Mouse (Mus musculus) G1E (cell line): ENCODE results near the gene Gusb. TPM values are rescaled to one million over a fixed set of nuclear protein-coding genes. Genes with fewer than 3 reads are reported as not detected.

ENCODE experiments used
- ATAC-seq: 2 replicates; pipeline ENCODE4 v1.8.0; 2016; ENCODE audit warnings: mild to moderate bottlenecking; ENCODE audit not compliant: insufficient number of reproducible peaks, poor library complexity, low FRiP score, severe bottlenecking; ENCODE audit errors: extremely low read depth
- DNase-seq: peaks from one replicate; pipeline ENCODE4 v3.0.0; 2012; ENCODE audit warnings: low spot score
- H3K27me3 ChIP-seq: 2 replicates; pipeline ENCODE4 v1.6.1; 2012; ENCODE audit warnings: mild to moderate bottlenecking, low read length, inconsistent platforms; ENCODE audit not compliant: insufficient read depth
- H3K36me3 ChIP-seq: replicated peaks from 2 replicates; pipeline ENCODE3; 2012; ENCODE audit warnings: mild to moderate bottlenecking, inconsistent platforms
- H3K4me1 ChIP-seq: 2 replicates; pipeline ENCODE4 v1.6.1; 2012; ENCODE audit warnings: low read depth, low read length, inconsistent platforms, mixed read lengths; ENCODE audit not compliant: insufficient read depth
- H3K4me3 ChIP-seq: 2 replicates; pipeline ENCODE4 v1.5.1; 2012; ENCODE audit warnings: low read depth, mild to moderate bottlenecking, inconsistent platforms, low read length, moderate library complexity, mixed read lengths
- H3K9me3 ChIP-seq: replicated peaks from 2 replicates; pipeline ENCODE4 v1.6.1; 2012; ENCODE audit warnings: inconsistent platforms
- CTCF ChIP-seq: IDR thresholded peaks from 2 replicates; pipeline ENCODE4 v1.5.1; 2012; ENCODE audit warnings: low read depth, low read length, inconsistent platforms, mixed read lengths
- GATA1 ChIP-seq: IDR thresholded peaks from 2 replicates; pipeline ENCODE4 v1.6.1; 2012; ENCODE audit warnings: borderline replicate concordance, low read length, inconsistent platforms, mixed read lengths
- GATA2 ChIP-seq: IDR thresholded peaks from 2 replicates; pipeline ENCODE4 v1.6.1; 2012; ENCODE audit warnings: low read depth, low read length, inconsistent platforms, borderline replicate concordance
- POLR2AphosphoS5 ChIP-seq: IDR thresholded peaks from 2 replicates; pipeline ENCODE4 v1.6.1; 2012; ENCODE audit warnings: low read depth, low read length, inconsistent platforms; ENCODE audit not compliant: insufficient replicate concordance
- TAL1 ChIP-seq: conservative IDR thresholded peaks from 2 replicates; pipeline ENCODE4 v1.6.1; 2012; ENCODE audit warnings: low read depth, low read length, inconsistent platforms, mixed read lengths
- polyA plus RNA-seq: library from polyadenylated mRNA; stranded (reverse); fragments of >175 nt; gene quantifications from 2 replicates; pipeline ENCODE4 v1.2.3, GENCODE M21; 2012
- total RNA-seq, 2 experiments: library from RNA; stranded (forward) in 1 of 2; stranded (reverse) in 1 of 2; fragments of 200-1000 nt in 1 of 2; fragments of >200 nt in 1 of 2; fragmentation: Nextera tagmentation in 1 of 2; gene quantifications; 2 replicates each; pipeline ENCODE4 v1.2.3; 2014 to 2017

Gene Gusb
- total and polyA plus RNA-seq, 3 experiments: 19.5 to 74.6 (median 53.6) TPM

- Histone ChIP-seq H3K4me3 (no peak overlapping the region), H3K27me3 (no peaks in the 10 kb centered on the region), H3K36me3 (peaks cover 77% of the 10 kb centered on the region), H3K9me3 (no peaks in the 10 kb centered on the region), H3K4me1 (peaks cover 84% of the 10 kb centered on the region)
- DNase-seq (no peak), ATAC-seq (no peak)
- no peak for TF ChIP-seq CTCF
- no peak for TF ChIP-seq POLR2AphosphoS5
- TF ChIP-seq GATA1: no peak
- no peak for TF ChIP-seq GATA2
- TF ChIP-seq TAL1: no peak
These were observed 34.4 kb downstream of the Gusb start for GRCm38 (mm10) chr5:129968417-129968816.

DNA sequence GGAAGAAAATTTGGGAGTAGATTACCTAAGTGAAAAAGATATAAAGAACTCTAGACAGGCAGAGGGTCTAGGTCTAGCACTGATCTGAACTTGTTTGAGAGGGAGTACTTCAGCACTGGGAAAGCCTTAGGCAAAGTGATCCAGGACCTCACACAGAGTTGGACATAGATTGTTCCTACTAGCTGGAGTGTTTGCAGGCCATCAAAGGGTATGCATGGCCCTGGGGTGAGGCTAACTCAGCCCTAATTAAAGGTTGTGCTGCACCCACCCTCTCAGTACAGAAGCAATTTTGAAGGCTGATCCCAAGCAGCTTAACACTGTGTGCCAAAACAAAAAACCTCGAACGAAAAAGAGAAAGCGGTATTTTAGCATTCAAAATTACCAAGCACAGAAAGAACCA, 36.4 kb downstream of the Gusb start:
- no peak for DNase-seq
- no peak overlapping the region; the same call in 1 of the 2 replicates for H3K4me3 ChIP-seq
- ATAC-seq: no peak
- no peaks in the 10 kb centered on the region for H3K27me3 ChIP-seq
- H3K4me1 ChIP-seq: peaks cover 80% of the 10 kb centered on the region
- peaks cover 69% of the 10 kb centered on the region for H3K36me3 ChIP-seq
- TF ChIP-seq CTCF: no peak
- no peak for TF ChIP-seq GATA2
- TF ChIP-seq GATA1: no peak
- TF ChIP-seq POLR2AphosphoS5: no peak
- no peak for TF ChIP-seq TAL1
- no peaks in the 10 kb centered on the region for H3K9me3 ChIP-seq

GRCm38 (mm10) chr5:129963224-129963623, 39.6 kb downstream of the Gusb start:
- H3K4me3 ChIP-seq: no peak overlapping the region
- peaks cover 69% of the 10 kb centered on the region for H3K4me1 ChIP-seq
- H3K27me3 ChIP-seq: no peaks in the 10 kb centered on the region
- peaks cover 70% of the 10 kb centered on the region for H3K36me3 ChIP-seq
- ATAC-seq: no peak
- TF ChIP-seq POLR2AphosphoS5 (no peak), TAL1 (no peak), CTCF (no peak), GATA1 (no peak), GATA2 (no peak)
- no peaks in the 10 kb centered on the region for H3K9me3 ChIP-seq
- no peak for DNase-seq

GRCm38 (mm10) chr5:129955792-129956191, 47.1 kb downstream of the Gusb start:
- Histone ChIP-seq H3K9me3 (no peaks in the 10 kb centered on the region), H3K4me1 (peaks cover 59% of the 10 kb centered on the region), H3K27me3 (no peaks in the 10 kb centered on the region), H3K4me3 (no peak overlapping the region; the same call in 1 of the 2 replicates), H3K36me3 (peaks cover 47% of the 10 kb centered on the region)
- TF ChIP-seq TAL1 (peak; percentile 52; the same call in 1 of the 2 replicates), GATA2 (peak; percentile 66; the same call in 1 of the 2 replicates), CTCF (no peak)
- peak; percentile 90 for ATAC-seq
- peak; percentile 30 for DNase-seq

DNA sequence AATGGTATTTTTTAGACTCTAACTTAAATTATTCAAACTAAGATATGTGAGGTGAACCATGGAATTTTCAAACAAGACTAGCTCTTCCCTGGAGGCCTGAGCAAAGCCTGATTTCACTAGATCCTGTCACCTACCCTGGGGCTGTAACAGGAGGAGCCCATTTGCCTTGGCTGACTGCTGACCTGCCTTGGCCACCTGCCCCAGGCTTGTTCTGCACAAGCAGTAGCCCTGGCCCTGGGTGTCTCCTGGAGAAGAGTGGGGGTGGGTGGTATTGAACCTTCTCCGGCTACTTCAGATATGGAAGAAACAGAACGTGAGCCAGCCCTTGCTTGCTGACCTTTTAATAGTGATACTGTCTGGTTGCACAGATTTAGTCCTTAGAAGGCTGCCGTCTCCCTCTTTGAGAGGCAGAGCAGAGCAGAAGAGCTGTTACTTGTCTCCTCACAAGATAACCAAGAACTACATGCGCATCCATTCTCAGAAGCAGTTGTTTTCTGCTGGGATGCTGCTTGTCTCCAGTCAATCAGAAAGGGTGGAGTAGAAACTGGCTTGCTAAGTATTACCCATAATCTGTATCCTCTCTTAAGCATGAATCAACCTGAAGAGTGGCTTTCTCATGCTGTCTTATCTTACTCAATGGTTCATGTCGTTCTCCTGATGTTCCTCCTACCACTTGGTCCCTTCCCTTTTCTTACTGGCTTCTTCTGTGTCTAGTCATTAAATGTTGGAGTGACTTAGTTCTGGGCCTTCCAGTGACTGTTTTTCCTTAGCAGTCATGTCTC, 48.2 kb downstream of the Gusb start:
- H3K4me1 ChIP-seq: peaks cover 67% of the 10 kb centered on the region

DNA sequence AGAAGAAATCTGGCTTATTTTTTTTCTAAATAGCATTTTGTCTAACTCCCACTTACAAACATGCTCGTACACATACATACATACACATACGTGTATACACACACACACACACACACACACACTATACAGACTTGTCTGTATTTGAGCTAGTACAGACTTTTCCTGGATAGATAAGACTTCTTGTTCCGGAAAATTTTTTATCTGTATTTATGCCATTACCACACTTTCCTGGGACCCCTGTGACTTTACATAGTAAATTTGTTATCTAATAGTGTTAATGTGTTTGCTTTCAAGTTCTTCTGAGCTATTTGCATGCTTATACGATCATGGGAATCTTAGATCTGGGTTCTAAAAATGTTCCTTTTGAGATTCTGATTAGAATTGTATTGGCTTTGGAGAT, 50.7 kb downstream of the Gusb start:
- H3K4me1 ChIP-seq: peaks cover 74% of the 10 kb centered on the region
- DNase-seq (no peak), ATAC-seq (no peak)
- no peaks in the 10 kb centered on the region for H3K27me3 ChIP-seq
- H3K36me3 ChIP-seq: peaks cover 41% of the 10 kb centered on the region
- TF ChIP-seq CTCF (no peak), GATA2 (no peak), TAL1 (no peak), GATA1 (no peak), POLR2AphosphoS5 (no peak)
- H3K4me3 ChIP-seq: no peak overlapping the region
- no peaks in the 10 kb centered on the region for H3K9me3 ChIP-seq

More for the DNA sequence above, 48.2 kb downstream of the Gusb start:
- H3K36me3 ChIP-seq: peaks cover 46% of the 10 kb centered on the region
- ATAC-seq (peak; percentile 43), DNase-seq (no peak)
- no peaks in the 10 kb centered on the region for H3K27me3 ChIP-seq
- H3K4me3 ChIP-seq: peak overlapping the region; percentile 63; the same call in 1 of the 2 replicates
- TF ChIP-seq TAL1 (no peak; the same call in 1 of the 2 replicates), GATA1 (no peak), POLR2AphosphoS5 (no peak)
- no peaks in the 10 kb centered on the region for H3K9me3 ChIP-seq
